Comparison of ENCODE assay signal across 8 mouse cellular contexts in the genomic region with DNA sequence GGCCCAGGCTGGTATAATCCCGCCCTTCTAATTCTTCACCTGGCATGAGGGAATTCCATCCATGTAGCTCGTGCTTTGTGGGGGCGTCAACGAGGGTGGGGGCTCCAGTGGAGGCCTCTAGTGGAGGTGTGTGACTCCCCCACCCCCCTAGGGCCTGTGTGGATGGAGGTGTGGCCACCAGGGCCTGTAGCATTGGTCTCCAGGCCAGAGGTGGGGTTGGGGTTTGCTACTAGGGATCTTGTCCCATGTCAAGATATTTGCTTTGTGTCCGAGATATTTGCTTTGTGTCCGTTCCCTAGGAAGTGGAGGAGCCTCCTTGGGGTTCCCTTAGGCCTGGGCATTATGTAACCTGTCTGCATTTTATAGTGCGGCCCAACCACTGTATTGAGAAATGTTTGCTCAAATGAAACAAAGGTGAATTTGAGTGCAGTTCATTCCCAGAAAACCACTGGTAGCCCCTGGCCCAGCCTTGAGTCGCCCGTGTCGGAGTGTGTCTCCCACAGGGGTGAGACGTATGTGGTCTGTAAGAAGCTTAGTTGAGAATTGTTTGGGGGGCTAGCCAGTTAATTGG. TPM values are rescaled to one million over a fixed set of nuclear protein-coding genes. Genes with fewer than 3 reads are reported as not detected.
DNase-seq lines count a peak whose midpoint lies in the region; ATAC-seq and TF ChIP-seq lines count a peak whose summit lies in the region.

No protein-coding gene starts in this region.

- TF ChIP-seq EP300 in lung, postnatal 0 days (IDR thresholded peaks at IDR 0.05) = peak; percentile 60

- peaks cover 40% of the 10 kb centered on the region for H3K4me1 ChIP-seq in embryonic facial prominence, embryonic 14.5 days (ENCODE audit: control insufficient read depth, insufficient read depth, low read length)
- H3K4me1 ChIP-seq in kidney, embryonic 14.5 days (ENCODE audit: control insufficient read depth, insufficient read depth, low read length) = peaks cover 38% of the 10 kb centered on the region
- peaks cover 34% of the 10 kb centered on the region; the same call in 1 of the 2 replicates for H3K4me1 ChIP-seq in lung, postnatal 0 days (ENCODE audit: insufficient read depth, low read depth, low read length)

- ATAC-seq in embryonic facial prominence, embryonic 14.5 days (ENCODE audit: low read depth) = peak; percentile 3; the same call in 1 of the 2 replicates
- ATAC-seq in kidney, embryonic 14.5 days (ENCODE audit: low FRiP score, low TSS enrichment) = no peak
- peak; percentile 31 for ATAC-seq in lung, postnatal 0 days

- no peaks in the 10 kb centered on the region for H3K27me3 ChIP-seq in embryonic facial prominence, embryonic 14.5 days (replicated peaks; ENCODE audit: control insufficient read depth, insufficient read depth, low read length)
- no peaks in the 10 kb centered on the region for H3K27me3 ChIP-seq in kidney, embryonic 14.5 days (ENCODE audit: control insufficient read depth, insufficient read depth, low read length)
- no peaks in the 10 kb centered on the region for H3K27me3 ChIP-seq in lung, postnatal 0 days (replicated peaks; ENCODE audit: insufficient read depth, low read length)

- H3K27ac ChIP-seq in embryonic facial prominence, embryonic 14.5 days (replicated peaks; ENCODE audit: low read depth, low read length) = peak overlapping the region; percentile 91; the same call in 1 of the 2 replicates
- H3K27ac ChIP-seq in kidney, embryonic 14.5 days (ENCODE audit: low read depth, low read length) = no peak overlapping the region; the same call in 1 of the 2 replicates
- peak overlapping the region; percentile 95 for H3K27ac ChIP-seq in lung, postnatal 0 days (ENCODE audit: low read length)

- DNase-seq in left cerebral cortex, adult 18-20 months (ENCODE audit: low spot score in 2 of 2) = peak; percentile 25 to 37
- DNase-seq in left cerebral cortex, postnatal 4 days = no peak
- peak; percentile 43 for DNase-seq in embryonic facial prominence, embryonic 14.5 days (ENCODE audit: low spot score)
- peak; percentile 86 for DNase-seq in lung, postnatal 0 days (ENCODE audit: low spot score)
- no peak for DNase-seq in frontal cortex, postnatal 25 days (ENCODE audit: low spot score in 2 of 2)
- DNase-seq in left cerebral cortex, postnatal 14 days (ENCODE audit: low spot score in 2 of 2) = no peak
- DNase-seq in embryo, embryonic 9.5 days (ENCODE audit: extremely low spot score) = no peak

- TF ChIP-seq CTCF in lung, postnatal 0 days (IDR thresholded peaks at IDR 0.05) = peak; percentile 19

- no peaks in the 10 kb centered on the region for H3K9me3 ChIP-seq in embryonic facial prominence, embryonic 14.5 days (ENCODE audit: control insufficient read depth, low read length)
- no peaks in the 10 kb centered on the region for H3K9me3 ChIP-seq in kidney, embryonic 14.5 days (ENCODE audit: control insufficient read depth, low read length)
- no peaks in the 10 kb centered on the region for H3K9me3 ChIP-seq in lung, postnatal 0 days (ENCODE audit: low read length)

- intact Hi-C loops in left cerebral cortex, postnatal 4 days (cut with DNase I) = loop anchor here (10.0 kb wide), 1 partner anchor 215 kb away; no protein-coding TSS in a partner anchor
- intact Hi-C loops in left cerebral cortex, postnatal 14 days (cut with DNase I) = loop anchor here (5.0 kb wide), 1 partner anchor 73 kb away; no protein-coding TSS in a partner anchor

- 51% methylated on average over 11 of the region's 11 CpGs for WGBS in embryonic facial prominence, embryonic 14.5 days
- WGBS in kidney, embryonic 14.5 days = 43% methylated on average over 11 of the region's 11 CpGs
- WGBS in lung, postnatal 0 days = 47% methylated on average over 11 of the region's 11 CpGs

- peak overlapping the region; percentile 91 for H3K9ac ChIP-seq in embryonic facial prominence, embryonic 14.5 days (ENCODE audit: low read depth, low read length)
- peak overlapping the region; percentile 95 for H3K9ac ChIP-seq in kidney, embryonic 14.5 days (ENCODE audit: low read depth, low read length)
- H3K9ac ChIP-seq in lung, postnatal 0 days (replicated peaks; ENCODE audit: low read depth) = peak overlapping the region; percentile 35

- peak overlapping the region; percentile 87 for H3K4me2 ChIP-seq in embryonic facial prominence, embryonic 14.5 days (ENCODE audit: low read depth, low read length)
- H3K4me2 ChIP-seq in kidney, embryonic 14.5 days (replicated peaks; ENCODE audit: low read depth, low read length) = peak overlapping the region; percentile 89
- H3K4me2 ChIP-seq in lung, postnatal 0 days (replicated peaks; ENCODE audit: low read depth, low read length) = peak overlapping the region; percentile 78

- no peaks in the 10 kb centered on the region for H3K36me3 ChIP-seq in embryonic facial prominence, embryonic 14.5 days (ENCODE audit: control insufficient read depth, insufficient read depth, low read length)
- no peaks in the 10 kb centered on the region for H3K36me3 ChIP-seq in kidney, embryonic 14.5 days (ENCODE audit: control insufficient read depth, insufficient read depth, low read length)
- no peaks in the 10 kb centered on the region for H3K36me3 ChIP-seq in lung, postnatal 0 days (ENCODE audit: insufficient read depth, low read length)

- peak overlapping the region; percentile 88 for H3K4me3 ChIP-seq in embryonic facial prominence, embryonic 14.5 days (ENCODE audit: low read depth, low read length)
- peak overlapping the region; percentile 80; the same call in 1 of the 2 replicates for H3K4me3 ChIP-seq in kidney, embryonic 14.5 days (ENCODE audit: low read length)
- peak overlapping the region; percentile 96 for H3K4me3 ChIP-seq in lung, postnatal 0 days (ENCODE audit: low read depth, low read length)

RNA-seq across cellular contexts. Expression of a gene that starts 2.7 kb away (rescaled TPM):
- 100 to 1,000 TPM; 299 to 317 TPM for total RNA-seq in left cerebral cortex, adult 18-20 months (2021)
- 100 to 1,000 TPM; 351 to 377 TPM for total RNA-seq in left cerebral cortex, postnatal 4 days (2021)
- 27.0 and 27.7 TPM in 2 replicates for polyA plus RNA-seq in embryonic facial prominence, embryonic 14.5 days (2014; fragmentation: Nextera tagmentation; extraction: Ambion mirVana)
- 22.9 and 23.7 TPM in 2 replicates for polyA plus RNA-seq in kidney, embryonic 14.5 days (2014; fragmentation: Nextera tagmentation; extraction: Ambion mirVana)
- polyA plus RNA-seq in lung, postnatal 0 days (2015; fragmentation: Nextera tagmentation; extraction: Ambion mirVana) = 27.6 and 29.6 TPM in 2 replicates
- total RNA-seq in left cerebral cortex, postnatal 14 days (2021) = 100 to 1,000 TPM; 358 to 375 TPM

Comparison
In these comparisons a context has a peak if more than half of its experiments do, and no peak if none do; other contexts are left out.
1. DNase-seq: peak in left cerebral cortex, adult 18-20 months (2 of 2), embryonic facial prominence, embryonic 14.5 days (single experiment) and lung, postnatal 0 days (single experiment); none in left cerebral cortex, postnatal 4 days (single experiment), frontal cortex, postnatal 25 days (0 of 2), left cerebral cortex, postnatal 14 days (0 of 2) and embryo, embryonic 9.5 days (single experiment).
2. H3K9ac ChIP-seq: peak in every context shown above with its lines; median percentile 95 in kidney, embryonic 14.5 days; 91 in embryonic facial prominence, embryonic 14.5 days; 35 in lung, postnatal 0 days.
3. Peak in every context shown above with its lines, with median percentiles within 50 percentile points of each other: H3K4me2 ChIP-seq and H3K4me3 ChIP-seq.